Mouse (Mus musculus): ENCODE measurements around the gene Cdc42. TPM values are rescaled to one million over a fixed set of nuclear protein-coding genes. Genes with fewer than 3 reads are reported as not detected.

The Cdc42 gene
- total RNA-seq, 1 experiment from 2014 or later = 429 TPM

DNA sequence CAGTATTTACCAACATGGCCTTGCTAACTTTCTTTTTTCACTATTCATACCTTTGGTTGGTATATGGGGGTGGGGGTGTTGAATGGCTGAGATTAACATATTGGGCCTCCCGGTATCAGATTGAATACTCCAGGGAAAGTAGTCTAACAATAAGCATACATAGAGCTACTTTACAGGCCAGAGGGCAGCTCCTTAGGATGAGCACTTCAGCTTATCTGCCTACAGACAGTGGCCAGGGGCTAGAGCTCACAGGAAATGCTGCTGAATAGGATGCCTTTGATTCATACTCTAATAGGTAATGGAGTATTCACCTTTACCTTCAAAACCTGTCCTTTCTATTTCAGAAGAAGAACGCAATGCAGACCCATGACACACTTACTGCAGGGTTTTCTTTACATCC is 42.5 kb downstream of the Cdc42 start:
- DNase-seq = no peak

DNA sequence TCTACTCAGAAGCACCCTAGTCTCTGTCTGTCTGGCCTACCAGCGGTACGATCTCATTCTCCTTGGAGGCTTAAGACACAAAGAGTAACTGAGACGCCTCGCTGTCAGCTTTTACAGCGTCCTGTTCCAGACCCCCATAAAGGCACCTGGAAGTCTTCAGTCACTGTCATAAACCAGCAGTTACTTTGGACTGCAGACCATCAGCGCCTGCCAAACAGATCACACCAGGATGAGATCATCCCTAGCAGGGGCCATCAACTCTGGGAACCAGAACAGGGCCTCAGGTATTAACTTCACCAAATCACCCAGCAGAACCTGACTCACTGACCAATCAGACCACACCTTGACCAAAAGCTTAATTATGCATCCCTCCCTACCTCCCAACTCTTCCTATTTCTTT is 43.0 kb downstream of the Cdc42 start:
- DNase-seq = no peak

GRCm38 (mm10) chr4:137313511-137313910 is 44.0 kb downstream of the Cdc42 start:
- DNase-seq = no peak

DNA sequence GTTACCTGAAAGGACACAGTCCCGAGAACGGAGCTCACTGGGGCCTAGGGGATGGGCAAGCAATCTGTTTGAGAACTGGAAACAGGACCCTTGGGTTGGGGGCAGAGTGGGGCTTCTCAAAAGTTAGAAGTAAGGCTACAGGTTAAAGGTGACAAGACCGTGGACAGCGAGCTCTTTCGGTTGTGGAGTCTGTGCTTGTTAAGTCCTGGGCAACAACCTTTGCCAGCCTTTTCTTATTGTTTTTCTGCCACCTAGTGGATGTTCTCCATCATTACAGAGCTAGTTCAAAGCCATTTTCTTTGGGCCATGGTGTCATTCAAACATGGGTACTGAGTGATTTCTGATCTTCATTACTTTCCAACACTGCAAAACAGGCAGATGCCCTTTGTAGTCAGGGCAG is 49.1 kb downstream of the Cdc42 start:
- no peak for DNase-seq

- DNase-seq = no peak
These were observed 50.4 kb downstream of the Cdc42 start for GRCm38 (mm10) chr4:137306991-137307706.

GRCm38 (mm10) chr4:137306577-137306888 is 51.0 kb downstream of the Cdc42 start:
- DNase-seq = no peak

DNA sequence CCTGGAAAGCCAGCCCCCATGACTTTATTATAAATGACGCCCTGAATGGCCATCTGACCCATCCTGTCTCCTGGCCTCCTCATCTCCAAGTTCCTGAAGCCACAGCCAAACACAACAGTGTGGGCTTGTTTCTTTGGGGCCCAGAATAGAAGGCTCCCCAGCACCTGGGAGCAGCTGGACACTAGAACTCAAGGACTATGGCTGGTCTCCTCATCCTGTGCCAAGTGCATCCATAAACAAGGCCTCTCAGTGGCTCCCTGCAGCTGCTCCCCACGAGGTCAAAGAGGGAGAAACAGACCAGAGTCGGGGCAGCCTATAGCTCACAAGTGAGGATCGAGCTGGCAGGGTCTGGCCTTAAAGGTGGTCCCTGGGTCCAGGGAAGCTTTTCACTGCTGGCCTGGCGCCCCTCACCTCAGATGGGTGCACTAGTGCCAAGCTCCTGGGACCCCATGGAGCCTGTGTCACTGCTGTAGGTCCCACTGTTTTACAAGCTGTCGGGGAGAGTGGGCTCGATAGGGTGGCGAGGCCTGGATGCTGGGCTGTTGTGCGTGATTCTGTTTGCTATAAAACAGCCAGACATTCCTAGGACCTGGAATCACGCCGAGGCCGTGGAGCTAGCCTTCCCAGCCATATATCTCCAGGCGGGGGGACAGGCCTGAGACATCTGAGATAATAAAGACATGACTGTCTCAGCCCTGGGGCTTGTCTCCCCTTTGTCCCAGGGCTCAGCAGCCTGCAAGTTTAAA is 51.5 kb downstream of the Cdc42 start:
- DNase-seq = no peak

DNA sequence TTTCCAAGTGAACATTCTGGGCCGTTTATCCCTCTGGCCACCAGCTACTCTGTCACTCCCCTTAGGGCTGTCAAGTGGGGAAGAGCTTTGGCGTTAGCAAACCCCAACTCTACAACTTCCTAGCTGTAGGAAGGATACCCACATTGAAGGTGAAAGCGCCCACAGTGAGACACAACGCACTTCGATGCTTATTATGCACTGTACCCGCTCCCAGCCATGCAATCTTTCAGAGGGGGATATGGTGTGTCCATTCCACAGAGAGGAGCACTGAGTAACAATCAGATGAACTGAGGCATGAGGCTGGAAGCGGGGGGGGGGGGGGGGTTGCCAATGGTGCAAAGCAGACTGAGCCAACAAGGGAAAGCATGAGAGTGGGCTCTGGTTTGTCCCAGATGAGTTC is 52.5 kb downstream of the Cdc42 start:
- no peak for DNase-seq

- no peak for DNase-seq
These were observed 53.4 kb downstream of the Cdc42 start for GRCm38 (mm10) chr4:137304106-137304505.

DNA sequence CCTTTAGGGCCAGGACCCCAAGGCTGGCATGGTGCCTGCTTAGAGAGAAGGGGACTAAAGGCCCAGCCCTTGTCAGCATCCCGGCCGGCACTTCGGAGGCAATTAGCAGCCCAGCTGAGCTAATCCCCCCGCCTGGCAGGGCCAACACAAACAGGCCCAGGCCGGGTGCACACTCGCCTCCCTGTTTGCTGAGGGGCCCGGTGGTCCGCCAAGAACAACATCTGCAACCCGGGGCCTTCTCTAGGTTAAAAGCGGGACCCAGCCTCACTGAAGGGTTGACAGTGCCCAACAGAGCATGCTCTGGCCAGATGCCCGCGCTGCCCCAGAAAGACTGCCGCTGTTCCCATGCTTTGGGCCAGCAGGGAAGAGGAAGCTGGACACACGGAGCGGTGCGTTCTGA is 55.9 kb downstream of the Cdc42 start:
- no peak for DNase-seq

- DNase-seq = no peak
These were observed 57.3 kb downstream of the Cdc42 start for GRCm38 (mm10) chr4:137300227-137300626.

- DNase-seq = no peak
These were observed 59.1 kb downstream of the Cdc42 start for GRCm38 (mm10) chr4:137298406-137298805.

DNA sequence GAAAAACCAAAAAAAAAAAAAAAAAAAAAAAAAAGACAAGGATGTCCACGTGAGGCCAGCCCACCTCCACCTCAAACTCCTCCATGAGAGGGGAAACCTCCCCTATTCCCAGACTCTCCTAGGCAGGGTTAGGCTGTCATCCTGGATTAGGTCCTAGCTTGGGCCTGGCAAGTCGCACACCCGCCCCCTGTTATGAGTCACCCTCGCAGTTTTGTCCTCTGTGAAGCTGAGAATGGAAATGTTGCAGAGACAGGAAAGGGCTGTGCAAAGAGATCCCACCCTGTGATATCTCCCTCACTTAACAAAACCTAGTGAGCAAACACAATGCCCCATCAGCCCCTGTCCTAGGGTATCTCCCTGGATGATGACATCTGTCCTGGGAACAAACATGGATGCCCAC is 59.9 kb downstream of the Cdc42 start:
- DNase-seq = no peak

GRCm38 (mm10) chr4:137294951-137295350 is 62.6 kb downstream of the Cdc42 start:
- DNase-seq = no peak

GRCm38 (mm10) chr4:137294474-137294873 is 63.0 kb downstream of the Cdc42 start:
- no peak for DNase-seq

GRCm38 (mm10) chr4:137294032-137294431 is 63.5 kb downstream of the Cdc42 start:
- no peak for DNase-seq

DNA sequence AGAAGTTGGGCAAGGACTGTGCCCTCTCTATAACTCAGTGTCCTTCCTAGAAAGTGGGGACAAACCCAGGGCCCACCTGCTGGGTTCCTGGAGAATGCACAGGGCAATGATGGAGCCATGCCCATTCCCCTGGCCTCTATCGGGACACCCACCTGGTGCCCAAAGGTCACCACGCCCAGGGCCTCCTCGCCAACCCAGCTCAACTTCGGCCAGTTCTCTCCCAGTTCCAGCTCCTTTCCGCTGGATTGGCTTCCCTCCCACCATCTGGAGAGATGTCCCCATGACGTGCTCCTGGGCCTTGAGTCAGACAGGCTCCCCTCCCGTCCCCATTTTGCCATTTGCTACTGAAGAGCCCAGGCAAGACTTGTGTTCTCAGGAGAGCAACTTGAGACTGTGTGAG is 64.9 kb downstream of the Cdc42 start:
- no peak for DNase-seq

DNA sequence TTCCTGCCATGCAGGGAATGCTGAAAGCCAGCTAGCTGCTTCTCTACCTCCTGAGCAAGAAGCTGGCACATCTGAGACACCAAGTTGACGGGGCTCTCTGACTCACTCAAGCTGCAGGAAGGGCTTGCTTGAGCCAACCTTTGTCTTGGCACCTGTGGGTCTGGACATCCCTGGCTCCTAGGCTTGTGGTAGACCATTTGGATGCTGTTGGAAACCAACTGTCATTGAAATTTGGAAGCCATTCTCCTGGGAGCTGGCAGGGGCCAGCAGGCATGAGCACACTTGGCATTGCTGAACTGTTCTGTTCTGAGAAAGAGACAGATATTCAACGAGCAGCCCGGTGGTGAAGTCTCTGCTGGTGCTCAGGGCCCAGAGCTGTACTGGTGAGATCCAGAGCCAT is 67.3 kb downstream of the Cdc42 start:
- no peak for DNase-seq

DNA sequence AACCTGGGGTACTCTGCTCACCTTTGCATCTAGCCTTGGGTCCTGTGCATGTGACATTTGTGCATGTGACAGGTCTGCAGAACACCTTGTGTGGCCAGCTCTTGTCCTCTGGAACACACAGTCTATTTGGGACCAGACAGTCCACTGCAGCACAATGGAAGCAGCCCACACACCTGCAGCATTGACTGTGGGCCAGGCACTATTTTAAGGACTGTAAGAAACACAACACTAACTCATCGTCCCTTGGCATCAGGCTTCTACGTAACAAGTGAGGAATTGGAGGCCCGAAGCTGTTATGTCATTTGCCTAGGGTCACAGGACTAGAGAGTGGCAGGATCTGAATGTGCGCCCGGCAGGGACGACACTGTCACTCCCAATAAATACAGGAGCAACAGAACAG is 67.8 kb downstream of the Cdc42 start:
- no peak for DNase-seq

DNA sequence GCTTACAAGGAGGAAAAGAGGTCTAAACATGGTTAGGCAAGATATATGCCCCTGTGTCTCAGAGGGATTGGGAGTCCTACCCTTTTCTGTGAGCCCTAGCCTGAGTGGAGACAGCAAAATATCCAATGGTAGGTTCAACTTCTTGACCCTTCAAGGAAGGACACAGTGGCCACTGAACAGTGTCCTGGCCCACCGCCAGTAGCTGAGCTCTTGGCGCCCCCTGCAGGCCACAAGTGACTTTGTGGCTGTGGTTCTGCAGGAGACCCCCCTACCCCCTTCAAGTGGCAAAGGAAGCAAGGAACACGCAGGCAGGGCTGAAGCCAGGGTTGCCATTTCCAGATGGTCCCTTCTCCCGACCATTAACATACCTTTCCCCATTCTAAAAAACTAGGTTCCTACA is 69.7 kb downstream of the Cdc42 start:
- peak; percentile 79 for DNase-seq

- peak; percentile 75 for DNase-seq
These were observed 70.3 kb downstream of the Cdc42 start for GRCm38 (mm10) chr4:137287206-137287605.

DNA sequence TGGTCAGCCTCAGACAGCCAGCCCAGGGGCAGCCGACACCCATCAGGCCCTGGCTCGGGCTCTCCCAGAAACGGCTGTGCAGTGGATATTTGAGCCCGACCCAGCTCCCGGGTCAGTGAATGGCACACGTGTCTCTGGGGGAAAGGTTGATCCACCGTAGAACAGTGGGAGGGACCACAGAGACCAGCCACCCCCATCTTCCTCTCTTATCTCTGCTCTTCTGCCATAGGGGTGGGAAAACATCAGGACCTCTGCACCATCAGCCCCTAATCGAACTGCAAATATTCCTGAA is 70.9 kb downstream of the Cdc42 start:
- no peak for DNase-seq

GRCm38 (mm10) chr4:137285876-137286661 is 71.5 kb downstream of the Cdc42 start:
- DNase-seq = no peak

GRCm38 (mm10) chr4:137283407-137283732 is 74.2 kb downstream of the Cdc42 start:
- no peak for DNase-seq
